Mouse (Mus musculus) MEL (cell line): Measurements from ENCODE around the gene Serpinh1. TPM values are rescaled to one million over a fixed set of nuclear protein-coding genes. Genes with fewer than 3 reads are reported as not detected.

Experiments
- DNase-seq: peaks from one replicate; pipeline ENCODE4 v3.0.0; 2011; ENCODE audit warnings: low read depth, low spot score
- H3K27ac ChIP-seq: 2 replicates; pipeline ENCODE4 v1.5.1; 2012; ENCODE audit warnings: low read depth, mild to moderate bottlenecking, control low read depth, low read length, moderate library complexity; ENCODE audit not compliant: control insufficient read depth
- H3K27me3 ChIP-seq, 2 experiments: fragments of 150-350 bp in 1 of 2; sonication (generic) in 1 of 2; 2 replicates each; pipeline ENCODE4 v1.6.1; 2012; ENCODE audit warnings: low read length in 2 of 2, mild to moderate bottlenecking in 2 of 2, improper control_type of control experiment in 1 of 2, moderate library complexity in 1 of 2; ENCODE audit not compliant: insufficient read depth in 2 of 2, control insufficient read depth in 1 of 2
- H3K36me3 ChIP-seq, 2 experiments: 2 replicates each; pipeline ENCODE4 v1.6.1; 2012 to 2014; ENCODE audit warnings: low read length in 2 of 2, improper control_type of control experiment in 1 of 2, inconsistent platforms in 1 of 2, mild to moderate bottlenecking in 1 of 2; ENCODE audit not compliant: insufficient read depth in 2 of 2, control insufficient read depth in 1 of 2
- H3K4me1 ChIP-seq, 2 experiments: fragments of 150-350 bp in 1 of 2; sonication (generic) in 1 of 2; 2 replicates each; pipeline ENCODE4 v1.6.1; 2012; ENCODE audit warnings: low read length in 2 of 2, improper control_type of control experiment in 1 of 2, mild to moderate bottlenecking in 1 of 2; ENCODE audit not compliant: insufficient read depth in 2 of 2, control insufficient read depth in 1 of 2
- H3K4me3 ChIP-seq, 2 experiments: fragments of 150-350 bp in 1 of 2; sonication (generic) in 1 of 2; 2 replicates each; pipeline ENCODE4 v1.5.1; 2012; ENCODE audit warnings: low read depth in 2 of 2, low read length in 2 of 2, mild to moderate bottlenecking in 2 of 2, moderate library complexity in 2 of 2, control low read depth in 1 of 2, improper control_type of control experiment in 1 of 2; ENCODE audit not compliant: control insufficient read depth in 1 of 2, insufficient read depth in 1 of 2
- H3K79me2 ChIP-seq: 2 replicates; pipeline ENCODE4 v1.6.1; 2012; ENCODE audit warnings: mild to moderate bottlenecking, low read length, moderate library complexity; ENCODE audit not compliant: control insufficient read depth, poor library complexity, insufficient read depth
- H3K9ac ChIP-seq: 2 replicates; pipeline ENCODE4 v1.6.1; 2012; ENCODE audit warnings: low read depth, mild to moderate bottlenecking, control low read depth, low read length, moderate library complexity; ENCODE audit not compliant: control insufficient read depth, poor library complexity, severe bottlenecking
- H3K9me3 ChIP-seq: fragments of 150-350 bp; sonication (generic); replicated peaks from 2 replicates; pipeline ENCODE4 v1.6.1; 2012; ENCODE audit warnings: mild to moderate bottlenecking, low read length, improper control_type of control experiment, moderate library complexity; ENCODE audit not compliant: insufficient read depth
- ELF1 ChIP-seq: IDR thresholded peaks from 2 replicates; pipeline ENCODE4 v1.6.1; 2014; ENCODE audit warnings: low read depth, mild to moderate bottlenecking, inconsistent platforms, low read length, improper control_type of control experiment, moderate library complexity
- EP300 ChIP-seq, 2 experiments: IDR thresholded peaks; 2 replicates each; pipeline ENCODE4 v1.6.1; 2011; ENCODE audit warnings: improper control_type of control experiment in 2 of 2, low read length in 2 of 2, low read depth in 1 of 2, mild to moderate bottlenecking in 1 of 2
- ETS1 ChIP-seq: IDR thresholded peaks from 2 replicates; pipeline ENCODE4 v1.6.1; 2012; ENCODE audit warnings: low read depth, mild to moderate bottlenecking, inconsistent platforms, low read length, improper control_type of control experiment, moderate library complexity
- GATA1 ChIP-seq: IDR thresholded peaks from 2 replicates; pipeline ENCODE4 v1.6.1; 2011; ENCODE audit warnings: low read depth, low read length, improper control_type of control experiment
- JUND ChIP-seq: IDR thresholded peaks from 2 replicates; pipeline ENCODE4 v1.6.1; 2011; ENCODE audit warnings: low read depth, mild to moderate bottlenecking, improper control_type of control experiment, low read length
- MAFK ChIP-seq: IDR thresholded peaks from 2 replicates; pipeline ENCODE4 v1.6.1; 2011; ENCODE audit warnings: low read depth, mild to moderate bottlenecking, low read length, improper control_type of control experiment, borderline replicate concordance
- MEF2A ChIP-seq: IDR thresholded peaks from 2 replicates; pipeline ENCODE4 v1.6.1; 2014; ENCODE audit warnings: low read depth, mild to moderate bottlenecking, inconsistent platforms, low read length, improper control_type of control experiment; ENCODE audit not compliant: poor library complexity, insufficient replicate concordance, severe bottlenecking; ENCODE audit errors: extremely low read depth
- MXI1 ChIP-seq: IDR thresholded peaks from 2 replicates; pipeline ENCODE4 v1.6.1; 2011; ENCODE audit warnings: mild to moderate bottlenecking, low read depth, low read length, improper control_type of control experiment
- MYC ChIP-seq: IDR thresholded peaks from 2 replicates; pipeline ENCODE4 v1.6.1; 2011; ENCODE audit warnings: low read depth, mild to moderate bottlenecking, low read length, improper control_type of control experiment, moderate library complexity
- NELFE ChIP-seq: IDR thresholded peaks from 2 replicates; pipeline ENCODE4 v1.6.1; 2011; ENCODE audit warnings: low read depth, low read length, improper control_type of control experiment
- NRF1 ChIP-seq: IDR thresholded peaks from 2 replicates; pipeline ENCODE4 v1.6.1; 2014; ENCODE audit warnings: low read depth, mild to moderate bottlenecking, inconsistent platforms, low read length, improper control_type of control experiment, moderate library complexity; ENCODE audit not compliant: poor library complexity, insufficient read depth, severe bottlenecking
- POLR2A ChIP-seq, 2 experiments: IDR thresholded peaks; 2 replicates each; pipeline ENCODE4 v1.6.1; 2011 to 2012; ENCODE audit warnings: low read length in 2 of 2, mild to moderate bottlenecking in 2 of 2, control low read depth in 1 of 2, improper control_type of control experiment in 1 of 2, low read depth in 1 of 2, moderate library complexity in 1 of 2; ENCODE audit not compliant: control insufficient read depth in 1 of 2, insufficient read depth in 1 of 2, poor library complexity in 1 of 2
- POLR2AphosphoS2 ChIP-seq: IDR thresholded peaks from 2 replicates; pipeline ENCODE4 v1.6.1; 2011; ENCODE audit warnings: low read length, improper control_type of control experiment
- SMC3 ChIP-seq: IDR thresholded peaks from 2 replicates; pipeline ENCODE4 v1.6.1; 2011; ENCODE audit warnings: low read depth, low read length, improper control_type of control experiment
- TAL1 ChIP-seq: IDR thresholded peaks from 2 replicates; pipeline ENCODE4 v1.6.1; 2012; ENCODE audit warnings: mild to moderate bottlenecking, inconsistent platforms, low read length, moderate library complexity, mixed read lengths
- TCF12 ChIP-seq: IDR thresholded peaks from 2 replicates; pipeline ENCODE4 v1.6.1; 2014; ENCODE audit warnings: low read depth, mild to moderate bottlenecking, inconsistent platforms, low read length, improper control_type of control experiment, moderate library complexity
- UBTF ChIP-seq: IDR thresholded peaks from 2 replicates; pipeline ENCODE4 v1.6.1; 2012; ENCODE audit warnings: low read depth, mild to moderate bottlenecking, inconsistent platforms, low read length, improper control_type of control experiment, moderate library complexity, borderline replicate concordance; ENCODE audit not compliant: insufficient read depth
- USF2 ChIP-seq, 2 experiments: IDR thresholded peaks; 2 replicates each; pipeline ENCODE4 v1.6.1; 2011 to 2012; ENCODE audit warnings: improper control_type of control experiment in 2 of 2, low read length in 2 of 2, borderline replicate concordance in 1 of 2, inconsistent platforms in 1 of 2, low read depth in 1 of 2, mild to moderate bottlenecking in 1 of 2; ENCODE audit not compliant: insufficient read depth in 1 of 2
- ZC3H11A ChIP-seq: IDR thresholded peaks from 2 replicates; pipeline ENCODE4 v1.6.1; 2012; ENCODE audit warnings: low read depth, mild to moderate bottlenecking, inconsistent platforms, low read length, improper control_type of control experiment
- ZKSCAN1 ChIP-seq: IDR thresholded peaks from 2 replicates; pipeline ENCODE4 v1.6.1; 2012; ENCODE audit warnings: low read depth, mild to moderate bottlenecking, inconsistent platforms, low read length, improper control_type of control experiment, moderate library complexity
- ZMIZ1 ChIP-seq: IDR thresholded peaks from 2 replicates; pipeline ENCODE4 v1.6.1; 2012; ENCODE audit warnings: low read depth, mild to moderate bottlenecking, inconsistent platforms, low read length, improper control_type of control experiment, moderate library complexity
- polyA plus RNA-seq, 2 experiments: library from polyadenylated mRNA; stranded (reverse) in 1 of 2; unstranded in 1 of 2; fragments of >175 nt in 1 of 2; fragments of >200 nt in 1 of 2; gene quantifications; 2 replicates each; pipeline versions ENCODE4 v1.2.1 to v1.2.4; 2012; ENCODE audit warnings: low replicate concordance in 2 of 2, low read depth in 1 of 2; ENCODE audit not compliant: insufficient read length in 2 of 2, insufficient read depth in 1 of 2, missing spikeins in 1 of 2
- total RNA-seq: library from RNA; depleted of rRNA; stranded (reverse); fragments of 300-350 nt; gene quantifications from 2 replicates; pipeline ENCODE4 v1.2.3, GENCODE M21; 2012

Gene Serpinh1
- total and polyA plus RNA-seq, 3 experiments: not detected

GRCm38 (mm10) chr7:99386030-99386429 is 33.0 kb upstream of the Serpinh1 start:
- DNase-seq: no peak
- Histone ChIP-seq H3K36me3 (no peaks in the 10 kb centered on the region; a peak in 1 of 4 replicates), H3K27me3 (peaks cover 0 to 2% of the 10 kb centered on the region in 2 experiments; a peak in 2 of 4 replicates), H3K9ac (no peak overlapping the region), H3K4me1 (peaks cover 0 to 7% of the 10 kb centered on the region in 2 experiments; a peak in 1 of 4 replicates), H3K27ac (no peak overlapping the region), H3K9me3 (no peaks in the 10 kb centered on the region), H3K79me2 (no peaks in the 10 kb centered on the region), H3K4me3 (no peak overlapping the region)
- TF ChIP-seq ZKSCAN1 (no peak), MYC (no peak), MXI1 (no peak), ZC3H11A (no peak), TCF12 (no peak), UBTF (no peak), NELFE (no peak), USF2 (IDR thresholded peaks at IDR 0.05; ENCODE audit: borderline replicate concordance in 1 of 2, insufficient read depth in 1 of 2, low read depth in 1 of 2, low read length in 2 of 2) (no peak), JUND (no peak), EP300 (IDR thresholded peaks at IDR 0.05; ENCODE audit: low read depth in 1 of 2, low read length in 2 of 2) (no peak)

- no peak for DNase-seq
- H3K27me3 ChIP-seq: peaks cover 0 to 2% of the 10 kb centered on the region in 2 experiments; a peak in 1 of 4 replicates
Measured at GRCm38 (mm10) chr7:99384101-99384611, 31.1 kb upstream of the Serpinh1 start.

More at GRCm38 (mm10) chr7:99384101-99384611, 31.1 kb upstream of the Serpinh1 start:
- H3K4me1 ChIP-seq: peaks cover 0 to 14% of the 10 kb centered on the region in 2 experiments; a peak in 3 of 4 replicates
- no peaks in the 10 kb centered on the region for H3K79me2 ChIP-seq
- no peak overlapping the region for H3K9ac ChIP-seq
- H3K36me3 ChIP-seq: no peaks in the 10 kb centered on the region; a peak in 1 of 4 replicates
- no peak for TF ChIP-seq NRF1
- TF ChIP-seq MEF2A: no peak
- TF ChIP-seq ZC3H11A: no peak
- TF ChIP-seq MAFK: no peak
- no peak for TF ChIP-seq ETS1
- no peak for TF ChIP-seq ELF1
- no peak for TF ChIP-seq POLR2A (IDR thresholded peaks at IDR 0.05; ENCODE audit: control insufficient read depth in 1 of 2, insufficient read depth in 1 of 2, low read depth in 1 of 2, low read length in 2 of 2, poor library complexity in 1 of 2)
- no peak for TF ChIP-seq POLR2AphosphoS2
- no peak for TF ChIP-seq GATA1
- TF ChIP-seq SMC3: no peak
- TF ChIP-seq UBTF: no peak
- TF ChIP-seq ZMIZ1: no peak
- no peak for TF ChIP-seq TAL1
- no peak for TF ChIP-seq MXI1
- H3K9me3 ChIP-seq: no peaks in the 10 kb centered on the region
- no peak overlapping the region for H3K27ac ChIP-seq
- H3K4me3 ChIP-seq: no peak overlapping the region
